Mouse (Mus musculus) inflammation-experienced regulatory T-cells, adult 16 weeks (primary cell): Measurements from ENCODE around the gene Slc39a13. TPM values are rescaled to one million over a fixed set of nuclear protein-coding genes. Genes with fewer than 3 reads are reported as not detected.

Experiments
- polyA plus RNA-seq: library from polyadenylated mRNA; unstranded; fragments of 100-300 nt; shearing (Covaris generic); gene quantifications from one replicate; pipeline ENCODE4 v1.2.1, GENCODE M21; 2017

Slc39a13 gene
- 49.2 TPM for polyA plus RNA-seq

DNA sequence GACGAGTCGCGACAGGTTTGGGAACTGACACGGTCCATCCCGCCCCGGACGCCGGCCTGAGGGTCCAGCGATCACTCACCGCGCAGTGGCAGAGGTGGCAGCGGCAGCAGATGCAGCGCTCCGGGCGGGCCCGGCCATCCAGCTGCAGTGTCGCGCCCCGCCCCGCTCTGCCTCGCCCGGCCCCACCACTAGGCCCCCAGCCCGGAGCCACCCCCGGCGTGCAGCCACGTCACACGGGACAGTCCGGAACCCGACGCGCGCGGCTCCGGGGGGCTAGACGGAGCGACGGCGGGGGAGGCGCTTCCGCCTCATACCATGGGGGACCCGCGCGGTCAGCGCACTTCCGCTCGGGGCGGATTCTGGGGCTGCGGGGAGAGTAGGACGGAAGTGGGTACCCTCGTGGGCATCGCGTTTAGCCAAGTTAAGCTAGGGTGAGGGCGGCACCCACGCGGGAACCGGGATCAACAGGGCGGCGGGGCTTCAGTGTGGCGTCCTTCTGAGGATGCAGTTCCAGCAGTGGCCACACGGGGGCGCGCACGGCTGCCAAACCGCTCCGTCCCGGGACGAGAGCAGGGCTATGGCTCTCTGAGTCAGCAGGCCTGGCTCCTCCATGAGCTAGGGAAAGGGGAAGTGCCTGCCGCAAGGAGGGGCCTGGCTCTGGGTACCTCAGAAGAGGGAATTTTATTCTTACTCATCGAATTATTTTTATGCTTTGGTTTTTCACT lies at the start of gene Slc39a13:
Gene Slc39a13 (minus strand): TSS at position 342 of the 725 bp plus-strand sequence.

DNA sequence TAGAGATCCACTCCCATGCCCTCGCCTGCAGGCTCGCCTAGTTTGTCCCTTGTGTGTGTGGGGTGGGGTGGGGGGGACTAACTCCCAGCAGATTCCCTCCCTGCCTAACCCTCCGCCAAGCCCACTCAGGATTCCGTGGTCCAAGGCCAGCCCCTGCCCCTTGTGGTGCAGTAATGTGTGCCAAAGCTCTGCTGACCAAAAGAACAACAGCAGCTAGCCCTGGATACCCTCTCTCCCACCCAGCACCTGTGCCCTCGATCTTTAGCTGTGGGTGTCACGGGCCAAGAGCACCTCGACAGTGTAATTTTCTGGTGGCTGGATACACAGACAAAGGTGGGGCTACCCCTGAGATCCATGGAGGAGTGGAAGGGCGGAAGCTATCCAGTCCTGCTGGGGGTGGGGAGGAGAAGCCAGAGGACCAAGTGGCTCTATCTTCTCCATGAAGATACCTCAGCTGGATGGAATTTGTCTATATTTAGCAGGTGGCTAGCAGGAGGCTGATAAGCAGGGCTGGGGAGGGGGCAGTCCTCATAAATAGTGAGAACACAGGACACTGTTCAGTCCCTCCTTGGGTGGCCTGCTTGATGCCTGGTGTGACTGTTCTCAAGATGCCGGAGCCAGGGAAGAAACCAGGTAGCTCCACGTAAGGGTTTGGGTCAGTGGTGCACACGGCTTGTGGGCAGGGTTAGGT lies 47.5 kb upstream of the Slc39a13 start, which contains the start of gene Mybpc3:
Gene Mybpc3 (plus strand): TSS at position 560 of the 691 bp plus-strand sequence.

GRCm38 (mm10) chr2:91081775-91082695 lies 11.8 kb upstream of the Slc39a13 start, which contains the start of gene Spi1:
Gene Spi1, plus strand, starts transcription at chr2:91082390.

DNA sequence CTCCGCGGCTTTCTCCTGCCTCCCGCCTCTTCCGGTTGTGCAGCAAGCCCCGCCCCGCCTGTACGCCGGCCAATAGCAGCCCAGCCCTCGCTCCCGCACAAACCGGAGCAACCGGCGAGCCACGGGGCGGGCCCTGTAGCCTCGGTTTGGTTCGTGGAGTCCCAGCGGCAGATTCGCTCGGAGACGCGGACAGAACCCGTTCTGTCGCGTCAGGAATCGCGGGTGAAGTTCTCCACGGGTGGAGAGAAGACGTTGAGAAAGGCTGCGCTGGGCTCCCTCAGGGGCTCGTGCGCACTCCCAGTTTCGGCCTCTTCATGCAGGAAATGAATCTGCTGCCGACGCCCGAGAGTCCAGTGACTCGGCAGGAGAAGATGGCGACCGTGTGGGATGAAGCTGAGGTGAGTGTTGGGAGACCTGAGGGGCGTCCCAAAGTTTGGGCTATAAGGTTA lies 16.3 kb downstream of the Slc39a13 start, which contains the start of gene Psmc3:
Gene Psmc3 (plus strand): TSS at position 76 of the 449 bp plus-strand sequence.

GRCm38 (mm10) chr2:91035385-91035784 lies 34.8 kb downstream of the Slc39a13 start, which contains the start of gene Rapsn:
Gene Rapsn, plus strand, starts transcription at chr2:91035620.

Other genes with a start within 250 kb of the Slc39a13 start
- 151 TPM for gene Mtch2, start 223.3 kb downstream of the Slc39a13 start, polyA plus RNA-seq
- 2.3 TPM for gene C1qtnf4, start 184.6 kb downstream of the Slc39a13 start, polyA plus RNA-seq
- 55.7 TPM for gene Kbtbd4, start 165.7 kb downstream of the Slc39a13 start, polyA plus RNA-seq
- gene Ndufs3, start 165.6 kb downstream of the Slc39a13 start, polyA plus RNA-seq: 168 TPM
- 60.4 TPM for gene Celf1, start 130.0 kb downstream of the Slc39a13 start, polyA plus RNA-seq
- 5.3 TPM for gene Rapsn, start 34.8 kb downstream of the Slc39a13 start, polyA plus RNA-seq
- gene Psmc3, start 16.4 kb downstream of the Slc39a13 start, polyA plus RNA-seq: 292 TPM
- gene Spi1, start 12.0 kb upstream of the Slc39a13 start, polyA plus RNA-seq: 1.3 TPM
- not detected for gene Mybpc3, start 47.7 kb upstream of the Slc39a13 start, polyA plus RNA-seq
- 140 TPM for gene Madd, start 113.4 kb upstream of the Slc39a13 start, polyA plus RNA-seq
- 3.2 TPM for gene Nr1h3, start 132.4 kb upstream of the Slc39a13 start, polyA plus RNA-seq
- 27.8 TPM for gene Acp2, start 132.5 kb upstream of the Slc39a13 start, polyA plus RNA-seq
- 93.8 TPM for gene Ddb2, start 166.6 kb upstream of the Slc39a13 start, polyA plus RNA-seq
- 0.79 TPM for gene Pacsin3, start 185.5 kb upstream of the Slc39a13 start, polyA plus RNA-seq
- gene Arfgap2, start 194.6 kb upstream of the Slc39a13 start, polyA plus RNA-seq: 152 TPM